ENCODE assay signal across 10 mouse cellular contexts in genomic region chr2:135742954-135743700, GRCm38 (mm10).
DNase-seq lines count a peak whose midpoint lies in the region; ATAC-seq and TF ChIP-seq lines count a peak whose summit lies in the region.
"Had no signal": no experiment of that assay in that cellular context is flagged by ENCODE, and none has a peak within 500 bp of the region (broad histone marks: within the 10 kb centered on the region; RNA-seq: fewer than 3 reads in every experiment).

No protein-coding gene starts in this region.

- intact Hi-C loops in left cerebral cortex, postnatal 4 days (cut with DNase I), result loop anchor here (10.0 kb wide), 1 partner anchor 182 kb away; no protein-coding TSS in a partner anchor

- no peak overlapping the region for H3K4me3 ChIP-seq in embryonic facial prominence, embryonic 12.5 days
- H3K4me3 ChIP-seq in heart, embryonic 14.5 days (ENCODE audit: control insufficient read depth in 1 of 2, insufficient read depth in 1 of 2, low read depth in 1 of 2, low read length in 2 of 2), result no peak overlapping the region
- H3K4me3 ChIP-seq in midbrain, embryonic 15.5 days, result no peak overlapping the region
- no peak overlapping the region for H3K4me3 ChIP-seq in thymus, adult 2 months (ENCODE audit: control insufficient read depth, insufficient read depth, low read length)

- WGBS in embryonic facial prominence, embryonic 12.5 days, result 26% methylated on average over 10 of the region's 10 CpGs
- 50% methylated on average over 10 of the region's 10 CpGs for WGBS in heart, embryonic 14.5 days
- 22% methylated on average over 10 of the region's 10 CpGs for WGBS in midbrain, embryonic 15.5 days
- 91% methylated on average over 10 of the region's 10 CpGs for WGBS in thymus, adult 2 months

- DNase-seq in left cerebral cortex, postnatal 4 days, result peak; percentile 57
- DNase-seq in left cerebral cortex, adult 11 months (ENCODE audit: low spot score), result no peak
- DNase-seq in thymus, adult 2 months, result no peak
- no peak for DNase-seq in adrenal gland, postnatal 36 days
- no peak for DNase-seq in adrenal gland, adult 2 months
- DNase-seq: cerebellum, adult 11 months; liver, postnatal 0 days had no signal

- peaks cover 17% of the 10 kb centered on the region for H3K4me1 ChIP-seq in embryonic facial prominence, embryonic 12.5 days
- peaks cover 15 to 17% of the 10 kb centered on the region in 2 experiments for H3K4me1 ChIP-seq in heart, embryonic 14.5 days (ENCODE audit: control insufficient read depth in 2 of 2, insufficient read depth in 2 of 2, low read length in 2 of 2)
- H3K4me1 ChIP-seq in midbrain, embryonic 15.5 days, result peaks cover 20% of the 10 kb centered on the region
- H3K4me1 ChIP-seq in thymus, adult 2 months (replicated peaks; ENCODE audit: control insufficient read depth, insufficient read depth, low read length), result no peaks in the 10 kb centered on the region

- TF ChIP-seq CTCF in thymus, adult 2 months (IDR thresholded peaks at IDR 0.05; ENCODE audit: borderline replicate concordance, control insufficient read depth, extremely low read depth, insufficient read depth, low read length, poor library complexity), result no peak

- H3K9ac ChIP-seq in embryonic facial prominence, embryonic 12.5 days, result no peak overlapping the region
- H3K9ac ChIP-seq in heart, embryonic 14.5 days (ENCODE audit: low read length), result 0 out of 2 replicates have a peak overlapping the region, but pooled peaks have one; percentile 16
- no peak overlapping the region for H3K9ac ChIP-seq in midbrain, embryonic 15.5 days
- H3K9ac ChIP-seq: liver, postnatal 0 days had no signal

- no peak overlapping the region for H3K4me2 ChIP-seq in embryonic facial prominence, embryonic 12.5 days (replicated peaks)
- H3K4me2 ChIP-seq in heart, embryonic 14.5 days (ENCODE audit: low read length), result 0 out of 2 replicates have a peak overlapping the region, but pooled peaks have one; percentile 16
- peak overlapping the region; percentile 20; the same call in 1 of the 2 replicates for H3K4me2 ChIP-seq in midbrain, embryonic 15.5 days

- no peak for ATAC-seq in embryonic facial prominence, embryonic 12.5 days (ENCODE audit: insufficient number of reproducible peaks, insufficient read depth, low FRiP score, low TSS enrichment)
- ATAC-seq in heart, embryonic 14.5 days (ENCODE audit: insufficient number of reproducible peaks, insufficient read depth, low FRiP score, low read depth), result no peak
- peak; percentile 84 for ATAC-seq in midbrain, embryonic 15.5 days (replicated peaks)
- ATAC-seq: liver, postnatal 0 days had no signal

- H3K27me3 ChIP-seq in embryonic facial prominence, embryonic 12.5 days, result no peaks in the 10 kb centered on the region
- no peaks in the 10 kb centered on the region for H3K27me3 ChIP-seq in heart, embryonic 14.5 days (ENCODE audit: control insufficient read depth, insufficient read depth, low read length)
- H3K27me3 ChIP-seq in midbrain, embryonic 15.5 days (replicated peaks), result no peaks in the 10 kb centered on the region
- H3K27me3 ChIP-seq in thymus, adult 2 months (ENCODE audit: control insufficient read depth, insufficient read depth, low read length), result no peaks in the 10 kb centered on the region

- H3K9me3 ChIP-seq in embryonic facial prominence, embryonic 12.5 days, result no peaks in the 10 kb centered on the region
- H3K9me3 ChIP-seq in heart, embryonic 14.5 days (ENCODE audit: control insufficient read depth, low read length), result peaks cover 3% of the 10 kb centered on the region; the same call in 1 of the 2 replicates
- H3K9me3 ChIP-seq in midbrain, embryonic 15.5 days, result no peaks in the 10 kb centered on the region

- TF ChIP-seq POLR2A in thymus, adult 2 months (IDR thresholded peaks at IDR 0.05; ENCODE audit: control insufficient read depth, extremely low read depth, insufficient read depth, low read length, poor library complexity), result no peak

- H3K27ac ChIP-seq in embryonic facial prominence, embryonic 12.5 days, result peak overlapping the region; percentile 83
- peak overlapping the region; percentile 46 to 47; a peak in 3 of 4 replicates for H3K27ac ChIP-seq in heart, embryonic 14.5 days (replicated peaks in 1 of 2; ENCODE audit: control insufficient read depth in 1 of 2, insufficient read depth in 1 of 2, low read depth in 2 of 2, low read length in 2 of 2)
- H3K27ac ChIP-seq in midbrain, embryonic 15.5 days, result peak overlapping the region; percentile 75
- no peak overlapping the region for H3K27ac ChIP-seq in thymus, adult 2 months (ENCODE audit: control insufficient read depth, insufficient read depth, low read length)

- H3K36me3 ChIP-seq in embryonic facial prominence, embryonic 12.5 days, result no peaks in the 10 kb centered on the region
- H3K36me3 ChIP-seq in heart, embryonic 14.5 days (ENCODE audit: control insufficient read depth, insufficient read depth, low read length), result 0 out of 2 replicates have a peak, but pooled peaks cover 4% of the 10 kb centered on the region
- no peaks in the 10 kb centered on the region for H3K36me3 ChIP-seq in midbrain, embryonic 15.5 days (replicated peaks)
- H3K36me3 ChIP-seq in thymus, adult 2 months (ENCODE audit: control insufficient read depth, insufficient read depth, low read length), result no peaks in the 10 kb centered on the region
